Mouse (Mus musculus) limb, embryonic 14.5 days (tissue): Measurements from ENCODE around the gene Zfp786. TPM values are rescaled to one million over a fixed set of nuclear protein-coding genes. Genes with fewer than 3 reads are reported as not detected.
A peak's percentile ranks its signal among the peaks of the same experiment; 100 is the strongest.
"Not testable (repeated sequence)": the region's sequence is repeated elsewhere in the genome, so short reads cannot be mapped to it uniquely, and the experiment has no call there.

ENCODE experiments used
- ATAC-seq: fragments of 200-750 bp; cut with Nextera tagmentation; 2 replicates; pipeline ENCODE4 v1.8.0; 2017; ENCODE audit warnings: low read depth, moderate number of reproducible peaks, moderate TSS enrichment; ENCODE audit not compliant: low FRiP score
- DNase-seq: peaks from one replicate; pipeline ENCODE4 v3.0.0-alpha.2; 2015; ENCODE audit warnings: low spot score
- H3K27ac ChIP-seq: fragments of 300-500 bp; sonication (generic); replicated peaks from 2 replicates; pipeline ENCODE4 v1.5.1; 2014; ENCODE audit warnings: low read depth, mild to moderate bottlenecking, low read length, moderate library complexity, mixed read lengths
- H3K27me3 ChIP-seq: fragments of 300-500 bp; sonication (generic); 2 replicates; pipeline ENCODE4 v1.6.1; 2014; ENCODE audit warnings: low read length, mixed read lengths; ENCODE audit not compliant: control insufficient read depth, insufficient read depth
- H3K36me3 ChIP-seq: fragments of 300-500 bp; sonication (generic); 2 replicates; pipeline ENCODE4 v1.6.1; 2014; ENCODE audit warnings: mild to moderate bottlenecking, low read length, moderate library complexity, mixed read lengths; ENCODE audit not compliant: control insufficient read depth, insufficient read depth
- H3K4me1 ChIP-seq: fragments of 300-500 bp; sonication (generic); 2 replicates; pipeline ENCODE4 v1.6.1; 2014; ENCODE audit warnings: antibody characterized with exemption, low read length, mixed read lengths; ENCODE audit not compliant: control insufficient read depth, insufficient read depth
- H3K4me2 ChIP-seq: fragments of 300-500 bp; sonication (generic); replicated peaks from 2 replicates; pipeline ENCODE4 v1.6.1; 2014; ENCODE audit warnings: low read depth, mild to moderate bottlenecking, low read length, moderate library complexity; ENCODE audit not compliant: severe bottlenecking
- H3K4me3 ChIP-seq: fragments of 300-500 bp; sonication (generic); replicated peaks from 2 replicates; pipeline ENCODE4 v1.5.1; 2014; ENCODE audit warnings: low read length
- H3K9ac ChIP-seq: fragments of 300-500 bp; sonication (generic); 2 replicates; pipeline ENCODE4 v1.6.1; 2014; ENCODE audit warnings: mild to moderate bottlenecking, low read depth, low read length, moderate library complexity; ENCODE audit not compliant: severe bottlenecking
- H3K9me3 ChIP-seq: fragments of 300-500 bp; sonication (generic); 2 replicates; pipeline ENCODE4 v1.6.1; 2016; ENCODE audit warnings: low read length; ENCODE audit not compliant: control insufficient read depth
- POLR2A ChIP-seq: fragments of 200-500 bp; IDR thresholded peaks from 2 replicates; pipeline ENCODE4 v1.8.0; 2012; ENCODE audit warnings: inconsistent platforms, mild to moderate bottlenecking, moderate library complexity, borderline replicate concordance; ENCODE audit not compliant: insufficient read depth, insufficient read length; ENCODE audit errors: extremely low read depth
- WGBS: fragments of 180-500 bp; shearing (Covaris S2); extraction: QIAGEN DNeasy Blood & Tissue Kit; methylation state at CpG from one replicate; pipeline ENCODE4 v1.1.7; 2014; 5-methylcytosine and 5-hydroxymethylcytosine counted together
- polyA plus RNA-seq, 2 experiments: library from polyadenylated mRNA; depleted of rRNA in 1 of 2; stranded (reverse) in 1 of 2; unstranded in 1 of 2; fragments of >200 nt; fragmentation: Nextera tagmentation in 1 of 2; extraction: Ambion mirVana in 1 of 2; gene quantifications; 2 replicates each; pipeline versions ENCODE4 v1.2.1 to v1.2.3; 2012 to 2014

Zfp786 gene
- polyA plus RNA-seq, 2 experiments, result 2.0 to 2.9 TPM

DNA sequence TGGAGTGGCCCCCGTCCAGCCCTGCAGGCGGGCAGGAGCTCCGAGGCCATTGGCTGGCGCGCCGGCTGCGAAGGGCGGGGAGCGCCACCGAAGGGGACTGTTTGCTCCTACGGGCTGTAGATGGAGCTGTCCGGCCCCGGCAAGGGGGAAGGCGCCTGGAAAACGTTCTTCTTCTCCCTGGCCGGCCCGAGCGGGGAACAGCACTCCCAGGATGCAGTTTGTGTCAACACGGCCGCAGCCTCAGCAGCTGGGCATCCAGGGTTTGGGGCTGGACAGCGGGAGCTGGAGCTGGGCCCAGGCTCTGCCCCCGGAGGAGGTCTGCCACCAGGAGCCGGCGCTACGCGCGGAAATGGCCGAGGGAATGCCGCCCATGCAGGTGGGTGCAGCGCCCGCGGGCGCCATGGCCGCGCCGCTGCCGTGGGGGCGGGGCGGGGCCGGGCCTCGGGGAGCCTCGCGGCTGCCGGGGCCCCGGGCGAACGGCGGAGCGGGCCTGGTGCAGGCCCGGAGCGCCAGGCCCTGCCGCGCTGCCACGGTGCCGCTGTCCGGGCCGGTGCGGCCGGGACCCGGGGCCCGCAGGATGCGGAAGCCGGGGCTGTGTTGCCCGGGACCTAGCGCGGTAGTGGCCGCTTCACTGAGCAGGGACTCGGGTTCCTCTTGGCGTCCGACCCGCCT lies 46.9 kb upstream of the Zfp786 start:
- H3K27ac ChIP-seq, result peak overlapping the region; percentile 94
- WGBS, result 2% methylated on average over 47 of the region's 71 CpGs
- peak overlapping the region; percentile 90 for H3K9ac ChIP-seq
- no peaks in the 10 kb centered on the region for H3K9me3 ChIP-seq
- TF ChIP-seq POLR2A, result peak; percentile 71; the same call in 1 of the 2 replicates
- ATAC-seq (peak; percentile 96), DNase-seq (peak; percentile 91)
- H3K4me2 ChIP-seq, result peak overlapping the region; percentile 93
- H3K36me3 ChIP-seq, result peaks cover 34% of the 10 kb centered on the region
- H3K4me3 ChIP-seq, result peak overlapping the region; percentile 87
- H3K4me1 ChIP-seq, result peaks cover 11% of the 10 kb centered on the region
- H3K27me3 ChIP-seq, result no peaks in the 10 kb centered on the region

DNA sequence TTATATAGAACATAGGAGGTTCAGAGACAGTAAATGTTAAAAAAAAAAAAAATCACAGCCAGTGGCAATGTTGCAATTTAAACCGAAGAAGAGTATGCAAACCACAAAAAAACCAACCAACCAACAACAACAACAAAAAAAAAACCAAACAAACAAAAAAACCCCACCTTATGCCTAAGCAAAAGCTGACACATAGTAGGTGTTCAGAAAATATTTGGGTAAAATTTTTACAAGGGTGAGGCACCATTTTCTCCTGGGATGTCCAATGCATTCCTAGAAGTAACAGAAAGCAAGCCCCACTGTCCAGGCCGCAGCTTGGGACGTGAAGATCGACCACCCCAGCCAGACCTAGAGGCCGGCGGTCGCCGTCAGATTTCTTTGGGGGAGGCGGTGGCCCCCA lies 46.4 kb upstream of the Zfp786 start, which contains the start of gene Zfp282:
Gene Zfp282, plus strand, starts transcription at position 147 of the 400 bp plus-strand sequence.
- WGBS, result 6% methylated on average over 9 of the region's 9 CpGs
- peak within 1 kb of the TSS; percentile 94 for H3K27ac ChIP-seq

GRCm38 (mm10) chr6:47872266-47872665 lies 41.6 kb upstream of the Zfp786 start:
- Histone ChIP-seq H3K9ac (no peak overlapping the region), H3K9me3 (no peaks in the 10 kb centered on the region), H3K27me3 (no peaks in the 10 kb centered on the region), H3K27ac (no peak overlapping the region), H3K4me2 (no peak overlapping the region), H3K4me1 (no peaks in the 10 kb centered on the region), H3K36me3 (peaks cover 9% of the 10 kb centered on the region), H3K4me3 (no peak overlapping the region)
- ATAC-seq, result no peak
- no peak for TF ChIP-seq POLR2A
- DNase-seq, result no peak
- 87% methylated on average over 5 of the region's 5 CpGs for WGBS

More for the DNA sequence above, 46.4 kb upstream of the Zfp786 start, which contains the start of gene Zfp282:
- no peak for TF ChIP-seq POLR2A
- Histone ChIP-seq H3K4me3 (peak within 1 kb of the TSS; percentile 87), H3K27me3 (no peaks in the 10 kb centered on the region), H3K36me3 (peaks cover 28% of the 10 kb centered on the region), H3K9ac (peak within 1 kb of the TSS; percentile 90), H3K4me2 (peak within 1 kb of the TSS; percentile 93), H3K4me1 (peaks cover 11% of the 10 kb centered on the region), H3K9me3 (no peaks in the 10 kb centered on the region)
- DNase-seq (no peak), ATAC-seq (no peak)

GRCm38 (mm10) chr6:47857729-47858128 lies 27.1 kb upstream of the Zfp786 start:
- not testable (repeated sequence) for ATAC-seq, H3K4me3 ChIP-seq, H3K9me3 ChIP-seq, DNase-seq, H3K27ac ChIP-seq, H3K4me2 ChIP-seq, H3K27me3 ChIP-seq, H3K9ac ChIP-seq, H3K4me1 ChIP-seq
- WGBS, result 92% methylated on average over 3 of the region's 3 CpGs
- peaks cover 36% of the 10 kb centered on the region for H3K36me3 ChIP-seq

- H3K27me3 ChIP-seq, result no peaks in the 10 kb centered on the region
- no peaks in the 10 kb centered on the region for H3K9me3 ChIP-seq
- no peak overlapping the region for H3K9ac ChIP-seq
- no peaks in the 10 kb centered on the region for H3K4me1 ChIP-seq
- no peak overlapping the region for H3K27ac ChIP-seq
- no peak for TF ChIP-seq POLR2A
- H3K4me2 ChIP-seq, result no peak overlapping the region
- WGBS, result 89% methylated on average over 6 of the region's 6 CpGs
- no peak for ATAC-seq
- H3K4me3 ChIP-seq, result no peak overlapping the region
- no peak for DNase-seq
- H3K36me3 ChIP-seq, result peaks cover 31% of the 10 kb centered on the region
Measured at GRCm38 (mm10) chr6:47857241-47857640, 26.6 kb upstream of the Zfp786 start.
